Mouse (Mus musculus): Measurements from ENCODE around the gene Ephb3. TPM values are rescaled to one million over a fixed set of nuclear protein-coding genes. Genes with fewer than 3 reads are reported as not detected.

Ephb3 gene
- total RNA-seq, 2 experiments from 2014 or later = 6.5 to 9.2 TPM

- DNase-seq = no peak
- intact Hi-C loops (cut with DNase I) = no loop called here
Observed at GRCm38 (mm10) chr16:21199426-21199825, 5.1 kb upstream of the Ephb3 start.

GRCm38 (mm10) chr16:21202731-21203130, 1.8 kb upstream of the Ephb3 start:
- intact Hi-C loops (cut with DNase I) = no loop called here
- no peak for DNase-seq

- no peak for DNase-seq
Observed at GRCm38 (mm10) chr16:21205093-21205886, 735 bp downstream of the Ephb3 start.

GRCm38 (mm10) chr16:21208001-21208565, 3.5 kb downstream of the Ephb3 start:
- no peak for DNase-seq
- intact Hi-C loops (cut with DNase I) = loop anchor here (5.0 kb wide), 2 partner anchors 34 to 124 kb away; no protein-coding TSS in a partner anchor

More at GRCm38 (mm10) chr16:21205093-21205886, 735 bp downstream of the Ephb3 start:
- intact Hi-C loops (cut with DNase I) = loop anchor here (5.0 kb wide), 2 partner anchors 37 to 127 kb away; no protein-coding TSS in a partner anchor

GRCm38 (mm10) chr16:21209290-21209689, 4.7 kb downstream of the Ephb3 start:
- intact Hi-C loops (cut with DNase I) = loop anchor here (5.0 kb wide), 2 partner anchors 33 to 123 kb away; no protein-coding TSS in a partner anchor
- no peak for DNase-seq

- intact Hi-C loops (cut with DNase I) = no loop called here
- DNase-seq = no peak
Observed at GRCm38 (mm10) chr16:21210204-21210603, 5.6 kb downstream of the Ephb3 start.

GRCm38 (mm10) chr16:21210667-21211338, 6.2 kb downstream of the Ephb3 start:
- intact Hi-C loops (cut with DNase I) = no loop called here
- DNase-seq = peak; percentile 79 to 80

GRCm38 (mm10) chr16:21211501-21211900, 6.9 kb downstream of the Ephb3 start:
- no peak for DNase-seq
- intact Hi-C loops (cut with DNase I) = no loop called here

GRCm38 (mm10) chr16:21212369-21212768, 7.8 kb downstream of the Ephb3 start:
- no peak for DNase-seq
- intact Hi-C loops (cut with DNase I) = no loop called here

GRCm38 (mm10) chr16:21213939-21214338, 9.4 kb downstream of the Ephb3 start:
- no peak for DNase-seq
- intact Hi-C loops (cut with DNase I) = no loop called here

- DNase-seq = no peak
Observed at GRCm38 (mm10) chr16:21214803-21215202, 10.2 kb downstream of the Ephb3 start.

GRCm38 (mm10) chr16:21216047-21216446, 11.5 kb downstream of the Ephb3 start:
- DNase-seq = no peak
- intact Hi-C loops (cut with DNase I) = no loop called here

More at GRCm38 (mm10) chr16:21214803-21215202, 10.2 kb downstream of the Ephb3 start:
- intact Hi-C loops (cut with DNase I) = no loop called here

- no peak for DNase-seq
- intact Hi-C loops (cut with DNase I) = no loop called here
Observed at GRCm38 (mm10) chr16:21217233-21217632, 12.7 kb downstream of the Ephb3 start.

- intact Hi-C loops (cut with DNase I) = no loop called here
- DNase-seq = no peak
Observed at GRCm38 (mm10) chr16:21219656-21220055, 15.1 kb downstream of the Ephb3 start.

- DNase-seq = no peak
- intact Hi-C loops (cut with DNase I) = no loop called here
Observed at GRCm38 (mm10) chr16:21223038-21223437, 18.5 kb downstream of the Ephb3 start.

GRCm38 (mm10) chr16:21224648-21225240, 20.2 kb downstream of the Ephb3 start:
- no peak for DNase-seq
- intact Hi-C loops (cut with DNase I) = no loop called here

GRCm38 (mm10) chr16:21226629-21227028, 22.1 kb downstream of the Ephb3 start:
- intact Hi-C loops (cut with DNase I) = no loop called here
- no peak for DNase-seq

GRCm38 (mm10) chr16:21235135-21235534, 30.6 kb downstream of the Ephb3 start:
- intact Hi-C loops (cut with DNase I) = no loop called here

GRCm38 (mm10) chr16:21238722-21239121, 34.2 kb downstream of the Ephb3 start:
- intact Hi-C loops (cut with DNase I) = no loop called here
- DNase-seq = peak in 1 of 2 experiments; percentile 41

More at GRCm38 (mm10) chr16:21235135-21235534, 30.6 kb downstream of the Ephb3 start:
- DNase-seq = no peak

- no peak for DNase-seq
- intact Hi-C loops (cut with DNase I) = loop anchor here (5.0 kb wide), 1 partner anchor 33 kb away; no protein-coding TSS in a partner anchor
Observed at GRCm38 (mm10) chr16:21240547-21240946, 36.0 kb downstream of the Ephb3 start.

- intact Hi-C loops (cut with DNase I) = loop anchor here (5.0 kb wide), 1 partner anchor 34 kb away; no protein-coding TSS in a partner anchor
- DNase-seq = no peak
Observed at GRCm38 (mm10) chr16:21241030-21241429, 36.5 kb downstream of the Ephb3 start.

Data from heart, postnatal 14 days (tissue).